Mouse (Mus musculus): ENCODE measurements at regions not wholly inside any gene's neighbourhood (a gene's known extent, or its start where the extent isn't known, plus 50 kb on each side); places are given as distances from the start of the nearest gene placed in this dataset.
A peak's percentile ranks its signal among the peaks of the same experiment; 100 is the strongest.

- no peak overlapping the region for H3K4me3 ChIP-seq (ENCODE audit: low read depth, low read length)
- no peaks in the 10 kb centered on the region for H3K4me1 ChIP-seq (replicated peaks; ENCODE audit: control insufficient read depth, insufficient read depth, low read length)
- no peak overlapping the region for H3K27ac ChIP-seq (ENCODE audit: low read depth, low read length)
- H3K4me2 ChIP-seq (replicated peaks; ENCODE audit: low read depth, low read length), result no peak overlapping the region
- 78% methylated on average over 1 of the region's 1 CpGs for WGBS
- no peak for ATAC-seq (ENCODE audit: low FRiP score)
- no peak overlapping the region for H3K9ac ChIP-seq (ENCODE audit: low read depth, low read length)
- no peaks in the 10 kb centered on the region for H3K36me3 ChIP-seq (ENCODE audit: control insufficient read depth, insufficient read depth, low read length)
- DNase-seq (ENCODE audit: low spot score), result no peak
- no peaks in the 10 kb centered on the region for H3K27me3 ChIP-seq (ENCODE audit: control insufficient read depth, insufficient read depth, low read length)
- no peaks in the 10 kb centered on the region for H3K9me3 ChIP-seq (ENCODE audit: control insufficient read depth, low read length)
These were observed 641.9 kb downstream of the Dok5 start for GRCm38 (mm10) chr2:171373457-171373856.

- 93% methylated on average over 7 of the region's 7 CpGs for WGBS
- Histone ChIP-seq H3K36me3 (ENCODE audit: control insufficient read depth, insufficient read depth, low read length) (no peaks in the 10 kb centered on the region), H3K27me3 (ENCODE audit: control insufficient read depth, insufficient read depth, low read length) (no peaks in the 10 kb centered on the region), H3K9me3 (ENCODE audit: control insufficient read depth, low read length) (no peaks in the 10 kb centered on the region), H3K4me1 (replicated peaks; ENCODE audit: control insufficient read depth, insufficient read depth, low read length) (no peaks in the 10 kb centered on the region), H3K27ac (ENCODE audit: low read depth, low read length) (no peak overlapping the region), H3K9ac (ENCODE audit: low read depth, low read length) (no peak overlapping the region), H3K4me3 (ENCODE audit: low read depth, low read length) (no peak overlapping the region), H3K4me2 (replicated peaks; ENCODE audit: low read depth, low read length) (no peak overlapping the region)
- no peak for ATAC-seq (ENCODE audit: low FRiP score)
- no peak for DNase-seq (ENCODE audit: low spot score)
These were observed 641.4 kb downstream of the Dok5 start for GRCm38 (mm10) chr2:171373016-171373415.

DNA sequence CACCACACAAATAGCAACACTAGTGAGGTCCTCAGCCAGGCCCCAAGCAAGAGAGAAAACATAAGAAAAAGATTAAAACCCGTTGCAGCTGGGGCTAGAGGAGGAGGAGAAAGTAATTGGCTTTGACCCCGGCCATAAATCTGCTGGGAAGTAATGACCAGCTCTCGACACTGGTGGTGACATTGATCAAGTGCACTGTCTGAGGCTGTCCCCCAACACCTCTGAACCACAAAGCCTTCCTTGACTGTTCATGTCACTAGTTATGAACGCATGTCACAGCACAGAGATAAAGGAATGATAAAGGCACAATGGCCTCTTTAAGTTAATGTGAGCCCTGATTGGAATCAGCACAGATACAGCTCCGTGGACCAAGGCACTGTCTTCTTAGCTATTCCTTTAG is 640.1 kb downstream of the Dok5 start:
- Histone ChIP-seq H3K27me3 (ENCODE audit: control insufficient read depth, insufficient read depth, low read length) (no peaks in the 10 kb centered on the region), H3K4me1 (replicated peaks; ENCODE audit: control insufficient read depth, insufficient read depth, low read length) (no peaks in the 10 kb centered on the region), H3K9me3 (ENCODE audit: control insufficient read depth, low read length) (no peaks in the 10 kb centered on the region), H3K9ac (ENCODE audit: low read depth, low read length) (no peak overlapping the region), H3K27ac (ENCODE audit: low read depth, low read length) (no peak overlapping the region), H3K36me3 (ENCODE audit: control insufficient read depth, insufficient read depth, low read length) (no peaks in the 10 kb centered on the region), H3K4me2 (replicated peaks; ENCODE audit: low read depth, low read length) (no peak overlapping the region), H3K4me3 (ENCODE audit: low read depth, low read length) (no peak overlapping the region)
- WGBS, result 56% methylated on average over 5 of the region's 5 CpGs
- DNase-seq (ENCODE audit: low spot score) (peak; percentile 15), ATAC-seq (ENCODE audit: low FRiP score) (peak; percentile 65)

- Histone ChIP-seq H3K4me1 (replicated peaks; ENCODE audit: control insufficient read depth, insufficient read depth, low read length) (no peaks in the 10 kb centered on the region), H3K9me3 (ENCODE audit: control insufficient read depth, low read length) (no peaks in the 10 kb centered on the region), H3K9ac (ENCODE audit: low read depth, low read length) (no peak overlapping the region), H3K27ac (ENCODE audit: low read depth, low read length) (no peak overlapping the region), H3K27me3 (ENCODE audit: control insufficient read depth, insufficient read depth, low read length) (no peaks in the 10 kb centered on the region), H3K4me2 (replicated peaks; ENCODE audit: low read depth, low read length) (no peak overlapping the region), H3K36me3 (ENCODE audit: control insufficient read depth, insufficient read depth, low read length) (no peaks in the 10 kb centered on the region), H3K4me3 (ENCODE audit: low read depth, low read length) (no peak overlapping the region)
- ATAC-seq (ENCODE audit: low FRiP score) (no peak), DNase-seq (ENCODE audit: low spot score) (no peak)
- 82% methylated on average over 8 of the region's 8 CpGs for WGBS
These were observed 633.9 kb downstream of the Dok5 start for GRCm38 (mm10) chr2:171365553-171365952.

GRCm38 (mm10) chr2:171364621-171365020 is 633.0 kb downstream of the Dok5 start:
- 89% methylated on average over 3 of the region's 3 CpGs for WGBS
- no peak for ATAC-seq (ENCODE audit: low FRiP score)
- DNase-seq (ENCODE audit: low spot score), result peak; percentile 14
- Histone ChIP-seq H3K4me3 (ENCODE audit: low read depth, low read length) (no peak overlapping the region), H3K9ac (ENCODE audit: low read depth, low read length) (no peak overlapping the region), H3K9me3 (ENCODE audit: control insufficient read depth, low read length) (no peaks in the 10 kb centered on the region), H3K27ac (ENCODE audit: low read depth, low read length) (no peak overlapping the region), H3K4me1 (replicated peaks; ENCODE audit: control insufficient read depth, insufficient read depth, low read length) (no peaks in the 10 kb centered on the region), H3K4me2 (replicated peaks; ENCODE audit: low read depth, low read length) (no peak overlapping the region), H3K27me3 (ENCODE audit: control insufficient read depth, insufficient read depth, low read length) (no peaks in the 10 kb centered on the region), H3K36me3 (ENCODE audit: control insufficient read depth, insufficient read depth, low read length) (no peaks in the 10 kb centered on the region)

- no peak overlapping the region for H3K4me2 ChIP-seq (replicated peaks; ENCODE audit: low read depth, low read length)
- H3K27ac ChIP-seq (ENCODE audit: low read depth, low read length), result no peak overlapping the region
- no peak for DNase-seq (ENCODE audit: low spot score)
- H3K4me3 ChIP-seq (ENCODE audit: low read depth, low read length), result no peak overlapping the region
- no peaks in the 10 kb centered on the region for H3K36me3 ChIP-seq (ENCODE audit: control insufficient read depth, insufficient read depth, low read length)
- H3K4me1 ChIP-seq (replicated peaks; ENCODE audit: control insufficient read depth, insufficient read depth, low read length), result no peaks in the 10 kb centered on the region
- no peaks in the 10 kb centered on the region for H3K27me3 ChIP-seq (ENCODE audit: control insufficient read depth, insufficient read depth, low read length)
- no peak for ATAC-seq (ENCODE audit: low FRiP score)
- H3K9ac ChIP-seq (ENCODE audit: low read depth, low read length), result no peak overlapping the region
- no peaks in the 10 kb centered on the region for H3K9me3 ChIP-seq (ENCODE audit: control insufficient read depth, low read length)
- 84% methylated on average over 3 of the region's 3 CpGs for WGBS
These were observed 631.8 kb downstream of the Dok5 start for GRCm38 (mm10) chr2:171363381-171363780.

- no peak overlapping the region for H3K27ac ChIP-seq (ENCODE audit: low read depth, low read length)
- ATAC-seq (ENCODE audit: low FRiP score) (no peak), DNase-seq (ENCODE audit: low spot score) (no peak)
- H3K4me1 ChIP-seq (replicated peaks; ENCODE audit: control insufficient read depth, insufficient read depth, low read length), result no peaks in the 10 kb centered on the region
- WGBS, result 92% methylated on average over 8 of the region's 8 CpGs
- no peak overlapping the region for H3K4me2 ChIP-seq (replicated peaks; ENCODE audit: low read depth, low read length)
- H3K36me3 ChIP-seq (ENCODE audit: control insufficient read depth, insufficient read depth, low read length), result no peaks in the 10 kb centered on the region
- no peaks in the 10 kb centered on the region for H3K27me3 ChIP-seq (ENCODE audit: control insufficient read depth, insufficient read depth, low read length)
- H3K9me3 ChIP-seq (ENCODE audit: control insufficient read depth, low read length), result no peaks in the 10 kb centered on the region
- H3K4me3 ChIP-seq (ENCODE audit: low read depth, low read length), result no peak overlapping the region
- H3K9ac ChIP-seq (ENCODE audit: low read depth, low read length), result no peak overlapping the region
These were observed 626.6 kb downstream of the Dok5 start for GRCm38 (mm10) chr2:171358071-171358760.

GRCm38 (mm10) chr2:171348156-171348555 is 616.5 kb downstream of the Dok5 start:
- Histone ChIP-seq H3K27me3 (ENCODE audit: control insufficient read depth, insufficient read depth, low read length) (no peaks in the 10 kb centered on the region), H3K4me1 (replicated peaks; ENCODE audit: control insufficient read depth, insufficient read depth, low read length) (no peaks in the 10 kb centered on the region), H3K27ac (ENCODE audit: low read depth, low read length) (no peak overlapping the region), H3K4me2 (replicated peaks; ENCODE audit: low read depth, low read length) (no peak overlapping the region), H3K36me3 (ENCODE audit: control insufficient read depth, insufficient read depth, low read length) (no peaks in the 10 kb centered on the region), H3K9ac (ENCODE audit: low read depth, low read length) (no peak overlapping the region), H3K4me3 (ENCODE audit: low read depth, low read length) (no peak overlapping the region), H3K9me3 (ENCODE audit: control insufficient read depth, low read length) (no peaks in the 10 kb centered on the region)
- ATAC-seq (ENCODE audit: low FRiP score), result no peak
- 92% methylated on average over 2 of the region's 2 CpGs for WGBS
- no peak for DNase-seq (ENCODE audit: low spot score)
